Mouse (Mus musculus) intestine, postnatal 0 days (tissue): ENCODE measurements around the gene Klhl3. TPM values are rescaled to one million over a fixed set of nuclear protein-coding genes. Genes with fewer than 3 reads are reported as not detected.
A peak's percentile ranks its signal among the peaks of the same experiment; 100 is the strongest.

Source experiments
- ATAC-seq: fragments of 200-750 bp; cut with Nextera tagmentation; 2 replicates; pipeline ENCODE4 v1.8.0; 2017; ENCODE audit warnings: mild to moderate bottlenecking, moderate TSS enrichment, moderate library complexity
- H3K27ac ChIP-seq: fragments of 300-500 bp; sonication (generic); 2 replicates; pipeline ENCODE4 v1.5.1; 2014; ENCODE audit warnings: mild to moderate bottlenecking, low read depth, low read length, moderate library complexity
- H3K27me3 ChIP-seq: fragments of 300-500 bp; sonication (generic); replicated peaks from 2 replicates; pipeline ENCODE4 v1.6.1; 2014; ENCODE audit warnings: low read length, mixed read lengths; ENCODE audit not compliant: control insufficient read depth, insufficient read depth
- H3K36me3 ChIP-seq: fragments of 300-500 bp; sonication (generic); 2 replicates; pipeline ENCODE4 v1.6.1; 2014; ENCODE audit warnings: mild to moderate bottlenecking, moderate library complexity; ENCODE audit not compliant: control insufficient read depth, insufficient read depth
- H3K4me1 ChIP-seq: fragments of 300-500 bp; sonication (generic); replicated peaks from 2 replicates; pipeline ENCODE4 v1.6.1; 2014; ENCODE audit warnings: antibody characterized with exemption, low read length, mixed read lengths; ENCODE audit not compliant: control insufficient read depth, insufficient read depth
- H3K4me2 ChIP-seq: fragments of 300-500 bp; sonication (generic); replicated peaks from 2 replicates; pipeline ENCODE4 v1.6.1; 2014; ENCODE audit warnings: low read depth, mild to moderate bottlenecking, moderate library complexity
- H3K4me3 ChIP-seq: fragments of 300-500 bp; sonication (generic); 2 replicates; pipeline ENCODE4 v1.5.1; 2014; ENCODE audit warnings: low read depth, low read length
- H3K9ac ChIP-seq: fragments of 300-500 bp; sonication (generic); 2 replicates; pipeline ENCODE4 v1.6.1; 2014; ENCODE audit warnings: mild to moderate bottlenecking, low read depth, low read length
- H3K9me3 ChIP-seq: fragments of 300-500 bp; sonication (generic); 2 replicates; pipeline ENCODE4 v1.6.1; 2016; ENCODE audit warnings: mixed run types; ENCODE audit not compliant: control insufficient read depth
- CTCF ChIP-seq: sonication (generic); IDR thresholded peaks from 2 replicates; pipeline ENCODE4 v1.5.1; 2016; ENCODE audit warnings: low read depth, mild to moderate bottlenecking, control low read depth, antibody characterized with exemption, moderate library complexity
- WGBS: fragments of 180-500 bp; shearing (Covaris S2); extraction: QIAGEN DNeasy Blood & Tissue Kit; methylation state at CpG from one replicate; pipeline ENCODE4 v1.1.7; 2014; 5-methylcytosine and 5-hydroxymethylcytosine counted together
- polyA plus RNA-seq: library from polyadenylated mRNA; unstranded; fragments of >200 nt; fragmentation: Nextera tagmentation; extraction: Ambion mirVana; gene quantifications from 2 replicates; pipeline ENCODE4 v1.2.1, GENCODE M21; 2015

Gene Klhl3
- polyA plus RNA-seq, 1 experiment from 2014 or later: 0.74 TPM

- H3K36me3 ChIP-seq: no peaks in the 10 kb centered on the region
- H3K9me3 ChIP-seq: no peaks in the 10 kb centered on the region
- no peak overlapping the region for H3K9ac ChIP-seq
- no peak overlapping the region for H3K4me2 ChIP-seq
- no peak for TF ChIP-seq CTCF
- 93% methylated on average over 3 of the region's 3 CpGs for WGBS
- no peaks in the 10 kb centered on the region for H3K27me3 ChIP-seq
- ATAC-seq: no peak
- no peak overlapping the region for H3K27ac ChIP-seq
- no peaks in the 10 kb centered on the region for H3K4me1 ChIP-seq
- no peak overlapping the region for H3K4me3 ChIP-seq
Observed at GRCm38 (mm10) chr13:58001792-58002191, 111.6 kb downstream of the Klhl3 start.

DNA sequence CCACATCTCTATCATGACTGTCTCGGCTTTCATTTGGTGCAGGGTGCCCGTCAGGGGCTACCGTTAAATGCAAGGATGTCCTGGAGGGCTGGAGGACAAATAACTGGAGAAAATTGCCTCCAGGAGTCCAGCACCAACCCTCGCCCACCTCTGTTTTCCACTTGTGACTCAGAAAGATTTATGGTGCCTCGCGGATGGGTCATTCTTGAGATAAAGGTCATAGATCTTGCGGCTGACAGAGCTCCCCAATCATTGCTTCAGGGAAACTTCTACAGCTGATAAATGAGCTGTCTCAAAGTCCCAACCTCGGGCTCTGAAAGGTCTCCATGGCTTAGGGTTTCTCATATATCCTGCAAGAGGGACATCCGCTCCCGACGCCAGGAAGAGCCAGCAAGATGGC, 116.9 kb downstream of the Klhl3 start:
- Histone ChIP-seq H3K9ac (no peak overlapping the region), H3K27ac (no peak overlapping the region), H3K4me2 (peak overlapping the region; percentile 45; the same call in 1 of the 2 replicates), H3K9me3 (no peaks in the 10 kb centered on the region), H3K4me1 (no peaks in the 10 kb centered on the region), H3K27me3 (no peaks in the 10 kb centered on the region), H3K36me3 (no peaks in the 10 kb centered on the region), H3K4me3 (no peak overlapping the region)
- no peak for ATAC-seq
- WGBS: 25% methylated on average over 11 of the region's 11 CpGs
- TF ChIP-seq CTCF: no peak

GRCm38 (mm10) chr13:57995864-57996263, 117.5 kb downstream of the Klhl3 start:
- no peak for TF ChIP-seq CTCF
- no peaks in the 10 kb centered on the region for H3K4me1 ChIP-seq
- H3K4me3 ChIP-seq: no peak overlapping the region
- no peak overlapping the region for H3K4me2 ChIP-seq
- no peak overlapping the region for H3K9ac ChIP-seq
- H3K9me3 ChIP-seq: no peaks in the 10 kb centered on the region
- no peak for ATAC-seq
- 16% methylated on average over 13 of the region's 13 CpGs for WGBS
- H3K27me3 ChIP-seq: no peaks in the 10 kb centered on the region
- H3K27ac ChIP-seq: no peak overlapping the region
- no peaks in the 10 kb centered on the region for H3K36me3 ChIP-seq

GRCm38 (mm10) chr13:57984637-57985036, 128.8 kb downstream of the Klhl3 start:
- H3K27ac ChIP-seq: no peak overlapping the region
- no peak for ATAC-seq
- no peaks in the 10 kb centered on the region for H3K4me1 ChIP-seq
- 67% methylated on average over 10 of the region's 10 CpGs for WGBS
- H3K27me3 ChIP-seq: no peaks in the 10 kb centered on the region
- TF ChIP-seq CTCF: no peak
- no peaks in the 10 kb centered on the region for H3K9me3 ChIP-seq
- no peaks in the 10 kb centered on the region for H3K36me3 ChIP-seq
- H3K4me3 ChIP-seq: no peak overlapping the region
- no peak overlapping the region for H3K4me2 ChIP-seq
- no peak overlapping the region for H3K9ac ChIP-seq

- 52% methylated on average over 8 of the region's 8 CpGs for WGBS
- no peak overlapping the region for H3K9ac ChIP-seq
- H3K4me3 ChIP-seq: no peak overlapping the region
- no peak overlapping the region for H3K4me2 ChIP-seq
- TF ChIP-seq CTCF: peak; percentile 25
- no peaks in the 10 kb centered on the region for H3K4me1 ChIP-seq
- no peaks in the 10 kb centered on the region for H3K27me3 ChIP-seq
- no peak overlapping the region for H3K27ac ChIP-seq
- ATAC-seq: no peak
- no peaks in the 10 kb centered on the region for H3K9me3 ChIP-seq
- no peaks in the 10 kb centered on the region for H3K36me3 ChIP-seq
Observed at GRCm38 (mm10) chr13:57984163-57984562, 129.2 kb downstream of the Klhl3 start.

DNA sequence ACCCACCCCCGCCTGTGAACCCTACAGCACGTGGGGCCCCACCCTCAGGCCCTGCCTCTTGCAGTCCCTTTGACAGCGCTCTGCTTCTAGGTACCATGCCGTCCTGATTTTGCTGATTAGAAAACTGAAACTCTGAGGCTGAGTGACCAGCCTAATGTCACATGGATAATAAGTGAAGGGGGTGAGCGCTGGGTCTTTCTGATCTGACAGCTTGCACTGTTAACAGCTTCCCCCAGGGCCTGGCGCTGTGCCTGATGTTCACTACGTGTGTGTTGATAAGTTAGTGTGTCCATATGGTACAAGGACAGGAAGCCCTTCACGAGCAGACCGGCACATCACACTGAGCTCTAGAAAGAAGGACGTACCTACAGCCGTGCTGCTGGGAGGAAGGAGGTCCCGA, 130.1 kb downstream of the Klhl3 start:
- Histone ChIP-seq H3K4me3 (no peak overlapping the region), H3K27me3 (no peaks in the 10 kb centered on the region), H3K27ac (no peak overlapping the region), H3K9ac (no peak overlapping the region), H3K4me1 (no peaks in the 10 kb centered on the region), H3K4me2 (no peak overlapping the region), H3K36me3 (no peaks in the 10 kb centered on the region), H3K9me3 (no peaks in the 10 kb centered on the region)
- ATAC-seq: no peak
- TF ChIP-seq CTCF: no peak
- 44% methylated on average over 12 of the region's 12 CpGs for WGBS

DNA sequence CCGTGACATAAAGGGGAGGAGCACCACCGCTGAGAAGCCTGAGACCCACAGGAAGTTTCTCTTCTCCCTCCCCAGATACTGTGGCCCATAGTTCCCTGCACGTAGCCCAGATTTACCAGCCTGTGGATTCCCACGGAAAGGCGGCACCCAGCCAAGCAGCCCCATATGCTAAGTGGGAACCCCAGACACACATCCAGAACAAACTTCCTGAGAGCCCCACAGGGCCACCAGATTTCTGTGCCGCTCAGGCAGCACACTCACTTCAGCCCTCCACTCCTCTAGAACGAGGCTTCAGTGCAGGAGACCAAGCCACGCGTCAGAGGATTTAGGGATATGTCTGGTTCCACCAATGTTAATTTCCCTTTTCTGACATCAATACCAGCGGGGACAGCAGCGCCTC, 130.5 kb downstream of the Klhl3 start:
- TF ChIP-seq CTCF: no peak
- 64% methylated on average over 11 of the region's 11 CpGs for WGBS
- ATAC-seq: no peak

More for the DNA sequence above, 130.5 kb downstream of the Klhl3 start:
- Histone ChIP-seq H3K36me3 (no peaks in the 10 kb centered on the region), H3K27me3 (no peaks in the 10 kb centered on the region), H3K9me3 (no peaks in the 10 kb centered on the region), H3K27ac (no peak overlapping the region), H3K4me2 (no peak overlapping the region), H3K4me1 (no peaks in the 10 kb centered on the region), H3K4me3 (no peak overlapping the region), H3K9ac (no peak overlapping the region)
